Comparison of ENCODE assay signal across 19 mouse cellular contexts in the genomic region with DNA sequence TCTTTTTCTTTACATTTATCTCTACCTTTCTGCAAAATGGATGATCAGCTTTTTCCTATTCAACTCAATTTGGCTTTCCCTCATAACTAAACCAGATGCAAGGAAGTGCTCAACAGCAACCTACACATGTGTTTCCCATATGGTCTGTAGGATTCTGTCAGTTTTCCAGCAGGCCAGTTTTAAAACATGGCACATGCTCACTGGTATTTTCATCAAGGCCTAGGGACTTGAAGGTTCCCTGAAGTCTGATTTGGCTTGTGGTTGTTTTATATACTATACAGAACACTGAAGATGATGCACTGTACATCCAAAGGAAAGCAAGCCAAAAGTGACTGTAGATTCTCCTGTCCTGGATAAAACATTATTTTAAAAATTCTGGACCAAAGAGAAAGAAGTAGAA.
DNase-seq lines count a peak whose midpoint lies in the region; ATAC-seq lines count a peak whose summit lies in the region.
"Had no signal": no experiment of that assay in that cellular context is flagged by ENCODE, and none has a peak within 500 bp of the region (broad histone marks: within the 10 kb centered on the region; RNA-seq: fewer than 3 reads in every experiment).

No protein-coding gene starts in this region.

- intact Hi-C loops in left cerebral cortex, postnatal 14 days (cut with DNase I): no loop called here

- no peaks in the 10 kb centered on the region for H3K9me3 ChIP-seq in embryonic facial prominence, embryonic 11.5 days (replicated peaks; ENCODE audit: control insufficient read depth, low read length)
- no peaks in the 10 kb centered on the region for H3K9me3 ChIP-seq in embryonic facial prominence, embryonic 10.5 days
- H3K9me3 ChIP-seq: liver, embryonic 12.5 days; lung, embryonic 15.5 days had no signal

- no peak overlapping the region for H3K27ac ChIP-seq in embryonic facial prominence, embryonic 11.5 days (replicated peaks; ENCODE audit: low read depth, low read length)
- H3K27ac ChIP-seq in embryonic facial prominence, embryonic 10.5 days (replicated peaks): no peak overlapping the region
- H3K27ac ChIP-seq: hindbrain, postnatal 0 days; liver, embryonic 12.5 days; lung, embryonic 15.5 days had no signal

- H3K36me3 ChIP-seq in embryonic facial prominence, embryonic 11.5 days (replicated peaks; ENCODE audit: control insufficient read depth, insufficient read depth, low read depth, low read length): no peaks in the 10 kb centered on the region
- no peaks in the 10 kb centered on the region for H3K36me3 ChIP-seq in embryonic facial prominence, embryonic 10.5 days (replicated peaks)
- H3K36me3 ChIP-seq: liver, embryonic 12.5 days; lung, embryonic 15.5 days had no signal

- H3K9ac ChIP-seq in embryonic facial prominence, embryonic 11.5 days (replicated peaks; ENCODE audit: low read length): no peak overlapping the region
- H3K9ac ChIP-seq: liver, embryonic 12.5 days; lung, embryonic 15.5 days had no signal

- no peak overlapping the region for H3K4me3 ChIP-seq in embryonic facial prominence, embryonic 11.5 days (ENCODE audit: low read depth, low read length)
- H3K4me3 ChIP-seq in embryonic facial prominence, embryonic 10.5 days: no peak overlapping the region
- H3K4me3 ChIP-seq: liver, embryonic 12.5 days; lung, embryonic 15.5 days had no signal

- no peak for ATAC-seq in embryonic facial prominence, embryonic 11.5 days (replicated peaks; ENCODE audit: insufficient number of reproducible peaks, low FRiP score, low TSS enrichment, low read depth)
- no peak for ATAC-seq in inflammation-experienced regulatory T-cells, adult 6 months
- ATAC-seq in cerebellum, adult (ENCODE audit: insufficient number of reproducible peaks, low FRiP score, low TSS enrichment): no peak
- ATAC-seq: hindbrain, postnatal 0 days; liver, embryonic 12.5 days; Patski had no signal

- no peaks in the 10 kb centered on the region for H3K27me3 ChIP-seq in embryonic facial prominence, embryonic 11.5 days (ENCODE audit: control insufficient read depth, insufficient read depth, low read length)
- no peaks in the 10 kb centered on the region for H3K27me3 ChIP-seq in embryonic facial prominence, embryonic 10.5 days (replicated peaks; ENCODE audit: low read depth, poor library complexity, severe bottlenecking)
- H3K27me3 ChIP-seq: liver, embryonic 12.5 days; lung, embryonic 15.5 days; Patski had no signal

- no peaks in the 10 kb centered on the region for H3K4me1 ChIP-seq in embryonic facial prominence, embryonic 11.5 days (ENCODE audit: control insufficient read depth, insufficient read depth, low read length)
- no peaks in the 10 kb centered on the region for H3K4me1 ChIP-seq in embryonic facial prominence, embryonic 10.5 days
- H3K4me1 ChIP-seq: liver, embryonic 12.5 days; lung, embryonic 15.5 days had no signal

- no peak overlapping the region for H3K4me2 ChIP-seq in embryonic facial prominence, embryonic 11.5 days (ENCODE audit: low read depth, low read length)
- H3K4me2 ChIP-seq: heart, embryonic 11.5 days; liver, embryonic 12.5 days; lung, embryonic 15.5 days had no signal

- DNase-seq in embryonic facial prominence, embryonic 11.5 days (ENCODE audit: low spot score): peak; percentile 68
- DNase-seq in embryonic facial prominence, embryonic 10.5 days (ENCODE audit: low spot score): no peak
- peak; percentile 19 to 23 for DNase-seq in right cerebral cortex, adult 2 months (ENCODE audit: low spot score in 2 of 2)
- DNase-seq in right cerebral cortex, postnatal 25 days: no peak
- peak; percentile 13 to 28 for DNase-seq in left cerebral cortex, postnatal 14 days (ENCODE audit: low spot score in 2 of 2)
- DNase-seq in retina, postnatal 1 day: no peak
- DNase-seq: cerebellum, adult 8-10 months; gastrocnemius, postnatal 25 days; kidney, adult 8-10 months; kidney, postnatal 36 days; midbrain, embryonic 14.5 days; thymus, adult 18-20 months had no signal

Comparison
In these comparisons a context has a peak if more than half of its experiments do, and no peak if none do; other contexts are left out.
1. DNase-seq: peak in embryonic facial prominence, embryonic 11.5 days (single experiment), right cerebral cortex, adult 2 months (2 of 2) and left cerebral cortex, postnatal 14 days (2 of 2); none in embryonic facial prominence, embryonic 10.5 days (single experiment), right cerebral cortex, postnatal 25 days (single experiment) and retina, postnatal 1 day (single experiment).